Mouse (Mus musculus): ENCODE data around the gene Gm13199. TPM values are rescaled to one million over a fixed set of nuclear protein-coding genes. Genes with fewer than 3 reads are reported as not detected.
A peak's percentile ranks its signal among the peaks of the same experiment; 100 is the strongest.

Gm13199 gene
- total RNA-seq (2021): 1 to 10 TPM; 1.5 to 2.6 TPM
- long read RNA-seq, experiment 1: 0 reads
- long read RNA-seq, experiment 2: 0 reads

GRCm38 (mm10) chr2:5862834-5863233, at the start of gene Gm13199:
Gm13199 (minus strand) TSS chr2:5862934.
- TF ChIP-seq CTCF (conservative IDR thresholded peaks at IDR 0.05): no peak
- no peak for DNase-seq (ENCODE audit: low spot score in 2 of 2)
- Histone ChIP-seq H3K4me3 (no peak within 1 kb of the TSS), H3K27ac (no peak within 1 kb of the TSS)

DNA sequence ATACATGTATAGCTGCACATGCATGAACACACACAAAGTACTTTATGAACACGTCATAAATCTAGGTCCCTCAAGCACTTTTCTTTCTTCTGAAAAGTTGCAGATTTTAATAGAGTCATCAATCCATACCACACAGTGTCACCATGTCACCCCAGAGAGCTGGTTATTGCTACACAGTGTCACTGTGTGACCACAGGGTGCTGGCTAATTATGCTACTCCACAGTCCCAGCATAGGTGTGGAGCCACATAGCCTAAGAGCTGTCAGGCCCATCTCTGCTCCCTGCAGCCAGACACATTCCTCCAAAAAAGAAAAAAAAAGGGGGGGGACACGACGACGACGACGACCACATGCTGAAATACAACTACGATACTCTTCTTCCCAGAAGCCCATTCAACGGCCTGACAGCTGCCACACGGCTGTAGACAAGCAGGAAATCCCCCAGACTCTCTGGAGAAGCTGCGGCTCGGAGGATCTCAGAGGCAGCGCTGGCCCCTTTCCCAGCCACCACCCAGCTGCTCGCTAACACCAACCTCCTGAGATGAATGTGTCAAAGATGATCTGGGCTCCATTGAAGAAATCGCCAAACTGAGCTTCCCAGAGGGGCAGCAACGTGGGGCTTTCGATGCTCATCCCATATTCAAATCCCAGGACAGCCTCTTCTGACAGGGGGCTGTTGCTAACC, 48.7 kb upstream of the Gm13199 start:
- DNase-seq (ENCODE audit: low spot score in 2 of 2): peak in 1 of 2 experiments; percentile 15
- TF ChIP-seq CTCF (conservative IDR thresholded peaks at IDR 0.05): no peak
- H3K4me3 ChIP-seq: no peak overlapping the region
- H3K27ac ChIP-seq: no peak overlapping the region

GRCm38 (mm10) chr2:5906625-5907024, 43.9 kb upstream of the Gm13199 start:
- H3K27ac ChIP-seq: peak overlapping the region; percentile 55
- no peak for DNase-seq (ENCODE audit: low spot score in 2 of 2)

DNA sequence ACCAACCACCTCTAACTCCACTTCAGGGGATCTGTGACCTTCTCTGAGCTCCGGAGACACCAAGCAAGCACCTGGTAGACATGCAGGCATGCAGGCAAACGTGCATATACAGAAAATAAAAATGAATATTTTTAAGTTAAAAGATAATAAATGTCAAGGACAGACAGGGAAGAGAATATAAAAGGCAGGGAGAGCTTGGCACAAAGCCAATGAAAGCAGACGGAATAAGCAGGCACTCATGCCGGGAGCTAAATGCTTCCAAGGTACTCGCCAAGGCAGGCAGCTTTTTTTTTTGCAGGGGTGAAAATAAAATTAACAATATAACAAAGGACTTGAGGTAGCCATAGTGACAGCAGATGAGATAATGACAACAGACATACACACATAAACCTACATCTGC, 43.4 kb upstream of the Gm13199 start:
- TF ChIP-seq CTCF (conservative IDR thresholded peaks at IDR 0.05): no peak
- Histone ChIP-seq H3K27ac (peak overlapping the region; percentile 55; the same call in 1 of the 2 replicates), H3K4me3 (no peak overlapping the region)
- DNase-seq (ENCODE audit: low spot score in 2 of 2): peak; percentile 54 to 56

More at GRCm38 (mm10) chr2:5906625-5907024, 43.9 kb upstream of the Gm13199 start:
- peak; percentile 78 for TF ChIP-seq CTCF (conservative IDR thresholded peaks at IDR 0.05)
- no peak overlapping the region for H3K4me3 ChIP-seq

DNA sequence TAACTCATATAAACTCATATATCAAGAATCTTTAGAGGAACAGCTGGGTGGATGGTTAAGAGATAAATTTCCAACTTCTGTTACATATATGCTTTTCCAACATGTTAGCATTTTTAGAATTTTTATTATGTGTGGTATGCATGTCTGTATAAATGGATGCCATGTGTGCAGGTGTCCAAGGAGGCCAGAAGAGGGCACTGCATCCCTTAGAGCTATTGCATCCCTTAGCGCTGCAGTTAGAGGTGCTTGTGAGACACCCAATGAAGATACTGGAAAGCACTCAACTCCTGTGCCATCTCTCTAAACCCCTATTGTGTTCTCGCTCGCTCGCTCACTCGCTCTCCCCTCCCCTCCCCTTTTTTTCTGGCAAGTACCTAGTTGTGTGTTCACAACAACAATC, 37.4 kb upstream of the Gm13199 start:
- Histone ChIP-seq H3K4me3 (no peak overlapping the region), H3K27ac (no peak overlapping the region)
- DNase-seq (ENCODE audit: low spot score in 2 of 2): peak in 1 of 2 experiments; percentile 17
- TF ChIP-seq CTCF (conservative IDR thresholded peaks at IDR 0.05): peak; percentile 74

DNA sequence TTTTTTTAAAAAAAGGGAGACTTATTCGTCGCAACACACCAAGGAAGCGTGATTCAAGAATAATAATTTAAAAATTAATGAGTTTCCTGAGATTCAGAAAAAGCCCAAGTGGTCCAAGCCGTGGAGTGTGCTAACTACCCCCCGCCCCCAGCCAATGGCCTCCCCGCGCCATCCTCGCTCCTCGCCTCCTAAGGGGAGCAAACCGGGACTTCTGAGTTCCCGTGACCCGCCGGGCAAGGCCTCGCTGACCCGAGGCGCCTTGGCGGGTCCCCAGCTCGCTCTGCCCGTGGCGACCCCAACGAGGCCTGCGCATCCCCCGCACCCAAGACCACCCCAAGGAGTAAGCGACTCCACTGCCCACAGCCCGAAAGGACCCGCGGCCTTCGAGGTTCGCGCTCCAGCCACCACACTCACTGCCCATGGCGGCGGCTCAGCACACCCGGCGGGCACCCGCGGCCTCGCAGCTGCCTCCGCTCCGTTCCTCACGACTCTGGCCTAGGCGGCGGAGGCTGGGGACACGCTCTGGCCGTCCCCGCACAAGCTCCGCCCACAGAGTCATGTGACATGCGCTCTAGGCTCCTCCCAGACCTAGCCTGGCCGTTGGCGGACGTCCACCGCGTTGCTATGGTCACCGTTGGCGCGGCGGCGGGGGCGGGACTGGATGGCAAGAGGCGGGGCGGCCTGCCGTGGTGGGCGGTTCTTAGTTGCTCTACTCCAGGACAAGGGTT, 32.3 kb upstream of the Gm13199 start, which contains the start of gene Sec61a2:
Gene Sec61a2, minus strand, starts transcription at position 590 of the 728 bp plus-strand sequence.
- peak within 1 kb of the TSS; percentile 89 for H3K4me3 ChIP-seq
- peak; percentile 40 for TF ChIP-seq CTCF (conservative IDR thresholded peaks at IDR 0.05)

GRCm38 (mm10) chr2:5894296-5894695, 31.6 kb upstream of the Gm13199 start:
- Histone ChIP-seq H3K27ac (peak overlapping the region; percentile 95), H3K4me3 (peak overlapping the region; percentile 89)
- no peak for TF ChIP-seq CTCF (conservative IDR thresholded peaks at IDR 0.05)
- DNase-seq (ENCODE audit: low spot score in 2 of 2): no peak

More for the DNA sequence above, 32.3 kb upstream of the Gm13199 start, which contains the start of gene Sec61a2:
- peak; percentile 99 to 100 for DNase-seq (ENCODE audit: low spot score in 2 of 2)
- H3K27ac ChIP-seq: peak within 1 kb of the TSS; percentile 95

DNA sequence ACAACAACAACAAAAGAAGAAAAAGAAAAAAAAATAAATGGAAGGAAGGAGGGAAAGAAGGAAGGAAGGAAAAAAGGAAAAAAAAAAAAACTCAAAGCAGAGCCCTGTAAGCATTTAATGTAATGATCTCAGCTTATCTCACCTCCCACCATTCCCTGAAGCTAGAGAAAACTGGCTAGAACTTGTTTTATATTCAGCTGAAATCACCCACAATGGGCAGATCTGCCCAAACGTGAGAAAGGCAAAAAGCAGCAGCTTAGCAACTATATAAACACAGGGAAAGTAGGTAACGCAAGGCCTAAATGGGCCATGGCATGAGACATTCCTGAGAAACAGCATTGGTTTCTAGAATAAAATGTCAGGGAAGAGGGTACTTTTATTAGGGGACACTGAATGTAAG, 26.7 kb upstream of the Gm13199 start:
- Histone ChIP-seq H3K27ac (no peak overlapping the region), H3K4me3 (no peak overlapping the region)
- no peak for DNase-seq (ENCODE audit: low spot score in 2 of 2)
- TF ChIP-seq CTCF (conservative IDR thresholded peaks at IDR 0.05): no peak

GRCm38 (mm10) chr2:5888865-5889264, 26.1 kb upstream of the Gm13199 start:
- no peak for DNase-seq (ENCODE audit: low spot score in 2 of 2)
- Histone ChIP-seq H3K4me3 (no peak overlapping the region), H3K27ac (no peak overlapping the region)
- no peak for TF ChIP-seq CTCF (conservative IDR thresholded peaks at IDR 0.05)

DNA sequence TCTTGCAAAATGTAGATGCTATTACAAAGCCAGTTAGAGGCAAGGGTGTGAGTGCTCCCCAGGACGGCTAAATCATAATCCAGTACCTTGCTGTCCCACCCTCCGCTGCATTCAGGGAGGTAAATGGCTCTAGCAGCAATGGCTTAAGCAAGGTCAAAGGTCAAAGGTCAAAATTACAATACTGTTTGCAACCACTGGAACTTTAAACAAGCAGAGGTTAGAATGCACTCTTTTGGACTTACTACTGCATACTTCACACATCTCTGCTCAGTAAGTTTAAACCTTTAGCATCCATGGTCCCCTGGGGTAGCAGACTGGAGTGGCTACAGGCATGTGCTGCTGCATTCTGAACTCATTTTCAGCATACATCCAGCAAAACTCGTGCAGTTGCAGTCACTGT, 14.7 kb upstream of the Gm13199 start:
- Histone ChIP-seq H3K27ac (no peak overlapping the region), H3K4me3 (no peak overlapping the region)
- DNase-seq (ENCODE audit: low spot score in 2 of 2): no peak
- TF ChIP-seq CTCF (conservative IDR thresholded peaks at IDR 0.05): no peak

DNA sequence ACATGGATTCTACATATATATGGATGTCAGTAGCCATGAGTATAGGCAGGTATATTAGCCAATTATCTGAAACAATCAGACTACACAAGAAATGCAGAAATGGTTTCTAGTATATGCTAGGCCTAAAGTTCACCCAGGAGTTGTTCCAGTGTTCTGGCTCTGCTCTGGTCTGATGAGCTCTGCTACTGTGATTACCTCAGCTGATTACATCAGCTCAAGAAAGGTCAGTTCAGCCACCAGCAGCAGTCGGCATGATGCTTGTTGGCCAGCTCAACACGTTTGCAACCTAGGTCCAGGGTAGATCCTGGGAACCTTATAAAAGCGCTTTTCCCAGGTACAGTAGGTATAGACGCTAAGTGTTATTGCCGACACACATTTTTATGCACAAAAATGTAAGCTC, 7.0 kb upstream of the Gm13199 start:
- Histone ChIP-seq H3K27ac (no peak overlapping the region), H3K4me3 (no peak overlapping the region)
- DNase-seq (ENCODE audit: low spot score in 2 of 2): no peak
- no peak for TF ChIP-seq CTCF (conservative IDR thresholded peaks at IDR 0.05)

GRCm38 (mm10) chr2:5867681-5868080, 4.9 kb upstream of the Gm13199 start:
- TF ChIP-seq CTCF (conservative IDR thresholded peaks at IDR 0.05): no peak
- H3K27ac ChIP-seq: no peak overlapping the region
- no peak for DNase-seq (ENCODE audit: low spot score in 2 of 2)
- H3K4me3 ChIP-seq: no peak overlapping the region

DNA sequence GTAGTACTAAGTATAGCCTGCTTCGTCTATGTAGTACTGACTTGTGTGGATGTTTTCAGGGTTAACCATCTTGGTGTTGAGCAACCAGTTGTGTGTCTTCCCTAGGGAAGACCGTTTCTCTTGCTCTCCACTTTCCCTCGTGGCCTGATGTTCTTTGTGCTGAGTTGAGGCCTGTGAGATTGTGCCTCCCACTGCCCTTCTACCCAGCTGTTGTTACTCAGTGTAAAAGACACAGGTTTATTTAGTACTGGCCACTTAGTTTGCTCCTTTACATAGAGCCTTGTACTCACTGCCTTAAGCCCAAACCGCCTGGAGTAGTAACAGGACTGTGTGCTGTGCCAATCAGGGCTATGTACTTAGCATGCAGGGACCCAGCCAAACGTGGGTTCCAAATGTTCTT, 10.9 kb downstream of the Gm13199 start:
- 0 out of 2 replicates have a peak, but pooled peaks have one; percentile 11 for TF ChIP-seq CTCF (conservative IDR thresholded peaks at IDR 0.05)
- peak; percentile 23 to 34 for DNase-seq (ENCODE audit: low spot score in 2 of 2)
- no peak overlapping the region for H3K4me3 ChIP-seq
- H3K27ac ChIP-seq: no peak overlapping the region
